Mouse (Mus musculus) left cerebral cortex, adult 18-20 months (tissue): ENCODE measurements around the gene Spice1. TPM values are rescaled to one million over a fixed set of nuclear protein-coding genes. Genes with fewer than 3 reads are reported as not detected.
A peak's percentile ranks its signal among the peaks of the same experiment; 100 is the strongest.

Experiments
- DNase-seq, 2 experiments: peaks; one replicate each; pipeline ENCODE4 v3.0.0; 2021 to 2022; ENCODE audit warnings: low spot score in 2 of 2, mixed read lengths in 1 of 2
- total RNA-seq, 2 experiments: library from RNA; stranded (reverse); gene quantifications; 2 replicates each; pipeline ENCODE4 v1.2.3; 2021

Gene Spice1
- total RNA-seq, 2 experiments from 2014 or later = 18.6 to 22.0 TPM

DNA sequence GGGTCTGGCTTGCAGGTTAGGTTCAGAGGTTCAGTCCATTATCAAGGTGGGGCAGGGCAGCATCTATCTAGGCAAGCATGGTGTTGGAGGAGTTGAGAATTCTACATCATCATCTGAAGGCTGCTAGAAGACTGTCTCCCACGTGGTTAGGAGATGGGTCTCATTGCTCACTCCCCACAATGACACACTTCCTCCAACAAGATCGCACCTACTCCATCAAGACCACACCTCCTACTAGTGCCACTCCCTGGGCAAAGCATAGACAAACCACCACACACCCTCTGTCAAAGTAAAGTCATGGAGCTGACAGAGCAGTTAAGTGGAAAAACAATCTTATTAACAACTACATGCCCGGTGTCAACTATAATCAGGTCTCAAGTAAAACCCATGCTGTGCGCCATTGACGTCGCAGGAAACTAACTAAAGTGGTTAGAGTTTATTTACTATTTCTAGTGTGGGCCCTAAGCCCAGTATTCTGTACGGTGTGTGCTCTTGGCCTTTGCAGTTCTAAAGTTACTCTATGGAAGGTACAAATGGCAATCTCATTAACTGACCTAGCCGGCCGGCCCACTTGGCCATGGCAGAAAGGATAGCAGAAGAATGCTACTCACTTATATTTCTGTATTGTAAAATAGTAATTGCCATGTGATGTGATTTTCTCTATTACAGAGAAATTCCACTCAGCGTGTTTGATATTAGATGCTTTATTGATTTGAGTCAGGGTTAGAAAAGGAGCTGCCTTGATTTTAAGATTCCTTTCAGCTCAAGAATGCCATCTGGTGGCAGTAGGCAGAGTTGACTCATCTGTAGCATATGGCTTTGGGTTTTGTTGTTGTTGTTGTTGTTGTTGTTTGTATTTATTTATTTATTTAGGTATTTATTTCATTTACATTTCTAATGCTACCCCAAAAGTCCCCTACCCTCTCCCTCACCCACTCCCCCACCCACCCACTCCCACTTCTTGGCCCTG, 15.3 kb downstream of the Spice1 start:
- DNase-seq = peak; percentile 17 to 18

DNA sequence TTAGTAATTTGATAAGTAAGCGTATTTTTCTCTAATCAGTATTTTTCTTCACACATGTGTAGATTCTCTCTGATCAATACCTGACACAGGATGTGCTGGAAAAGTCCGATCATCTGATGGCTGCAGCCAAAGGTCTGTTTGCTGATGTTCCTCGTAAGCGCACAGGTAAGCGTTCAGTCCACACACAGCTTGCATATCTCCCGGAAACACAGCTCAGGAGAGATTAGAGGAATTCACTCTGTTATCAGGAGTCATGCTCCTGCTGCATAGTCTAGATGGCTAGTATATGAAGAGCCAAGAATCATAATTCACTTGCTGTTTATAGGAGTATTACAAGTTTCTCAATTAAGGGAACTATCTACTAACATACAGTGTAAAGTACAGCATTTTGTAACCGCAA, 18.6 kb downstream of the Spice1 start:
- no peak for DNase-seq

DNA sequence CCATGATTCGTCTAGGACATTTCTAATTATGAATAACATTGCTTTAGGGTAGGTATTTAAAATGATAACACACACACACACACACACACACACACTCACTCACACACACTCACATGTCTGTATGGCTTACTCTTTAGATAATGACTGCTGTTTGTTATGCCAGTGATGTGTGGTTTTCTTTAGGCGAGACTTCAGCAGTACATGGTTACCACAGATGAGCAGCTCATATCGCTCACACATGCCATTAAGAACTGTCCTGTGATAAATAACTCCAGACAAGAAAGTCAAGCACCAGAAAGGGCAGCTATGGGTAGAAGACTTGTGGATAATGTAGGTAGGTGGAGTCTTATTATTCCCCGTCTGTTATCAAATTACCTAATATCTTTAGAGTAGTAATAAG, 28.5 kb downstream of the Spice1 start:
- DNase-seq = no peak

- no peak for DNase-seq
Measured at GRCm38 (mm10) chr16:44380006-44380405, 33.1 kb downstream of the Spice1 start.

- DNase-seq = no peak
Measured at GRCm38 (mm10) chr16:44381578-44381977, 34.7 kb downstream of the Spice1 start.

GRCm38 (mm10) chr16:44383549-44383948, 36.6 kb downstream of the Spice1 start:
- no peak for DNase-seq

- no peak for DNase-seq
Measured at GRCm38 (mm10) chr16:44384251-44384650, 37.3 kb downstream of the Spice1 start.

GRCm38 (mm10) chr16:44391877-44392548, 45.1 kb downstream of the Spice1 start:
- peak; percentile 68 to 70 for DNase-seq

- peak; percentile 83 to 88 for DNase-seq
Measured at GRCm38 (mm10) chr16:44394577-44395243, 47.8 kb downstream of the Spice1 start, which contains the start of gene Cfap44. Cfap44 (plus strand) TSS chr16:44394796.

DNA sequence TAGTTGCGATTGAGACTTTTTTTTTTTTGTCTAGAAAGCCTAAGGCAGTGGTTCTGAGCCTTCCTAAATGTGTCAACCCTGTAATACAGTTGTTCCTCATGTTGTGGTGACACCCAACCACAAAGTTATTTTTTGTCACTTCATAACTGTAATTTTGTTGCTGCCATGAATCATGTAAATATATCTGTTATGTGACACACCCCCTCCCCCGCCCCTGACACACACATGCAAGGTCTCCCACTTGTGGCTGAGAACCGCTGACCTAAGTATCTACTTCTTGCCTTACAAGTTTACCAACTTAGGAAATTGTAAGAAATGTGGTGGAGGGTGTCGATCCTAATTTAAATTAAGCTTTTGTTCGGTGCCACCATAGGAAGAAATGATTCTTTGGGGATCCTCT, 58.0 kb downstream of the Spice1 start:
- no peak for DNase-seq

DNA sequence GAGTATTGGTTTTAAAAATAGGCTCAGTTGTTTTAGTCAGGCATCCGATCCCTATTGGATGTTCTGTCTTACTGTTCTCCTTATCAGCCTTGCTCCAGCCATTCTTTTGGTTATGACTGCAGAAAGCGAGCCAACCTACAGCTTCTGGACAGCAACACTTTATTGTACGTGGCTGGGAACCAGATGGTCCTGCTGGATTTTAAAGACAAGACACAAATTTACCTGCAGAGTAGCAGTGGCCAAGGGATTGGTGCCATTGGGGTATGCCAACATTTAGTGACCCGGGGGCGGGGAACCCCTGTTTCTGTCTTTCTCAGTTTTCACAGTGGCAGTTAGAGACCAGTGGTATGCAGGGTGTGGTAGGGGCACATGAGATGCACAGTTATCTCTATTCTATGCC, 60.3 kb downstream of the Spice1 start:
- no peak for DNase-seq

- DNase-seq = no peak
Measured at GRCm38 (mm10) chr16:44408290-44408689, 61.4 kb downstream of the Spice1 start.

- no peak for DNase-seq
Measured at GRCm38 (mm10) chr16:44410176-44410575, 63.3 kb downstream of the Spice1 start.

DNA sequence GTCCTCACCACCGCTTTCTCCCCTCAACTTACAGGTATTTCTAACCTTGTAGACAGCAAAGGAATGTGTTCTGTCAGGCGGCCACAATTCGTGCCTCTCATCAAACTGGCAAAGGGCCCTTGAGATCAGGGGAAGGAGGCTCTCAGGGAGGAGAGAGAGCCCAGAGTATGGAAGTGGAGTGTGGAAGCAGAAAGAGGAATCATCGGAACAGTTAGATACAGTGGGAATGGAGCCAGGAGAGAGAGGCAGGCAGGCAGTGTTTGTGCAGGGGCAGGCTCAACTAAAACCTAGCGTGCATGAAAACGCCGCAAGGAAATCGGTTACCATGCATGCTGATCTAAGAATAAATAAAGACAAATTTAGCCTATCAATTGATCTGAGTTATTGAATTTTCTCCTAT, 70.7 kb downstream of the Spice1 start:
- DNase-seq = peak in 1 of 2 experiments; percentile 5

DNA sequence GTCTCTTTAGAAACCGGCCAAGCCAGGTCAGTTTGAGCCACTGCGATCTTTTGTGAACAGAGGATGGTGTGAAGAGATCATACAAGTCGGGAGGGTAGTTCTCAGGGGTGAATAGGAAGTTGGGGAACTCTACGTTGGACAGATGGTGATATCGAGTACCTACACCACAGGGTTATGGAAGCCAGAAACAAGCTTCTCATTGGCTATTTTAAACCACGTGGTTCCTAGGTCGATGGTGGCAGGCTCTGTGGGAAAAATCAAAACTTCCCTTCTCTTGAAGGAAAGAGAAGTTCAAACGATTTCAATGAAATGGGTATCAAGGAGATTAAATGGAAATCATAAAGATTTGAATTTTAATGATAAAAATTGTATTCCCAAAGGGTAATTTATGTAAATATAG, 74.8 kb downstream of the Spice1 start:
- DNase-seq = no peak

GRCm38 (mm10) chr16:44423499-44423898, 76.6 kb downstream of the Spice1 start:
- DNase-seq = peak; percentile 66 to 73

DNA sequence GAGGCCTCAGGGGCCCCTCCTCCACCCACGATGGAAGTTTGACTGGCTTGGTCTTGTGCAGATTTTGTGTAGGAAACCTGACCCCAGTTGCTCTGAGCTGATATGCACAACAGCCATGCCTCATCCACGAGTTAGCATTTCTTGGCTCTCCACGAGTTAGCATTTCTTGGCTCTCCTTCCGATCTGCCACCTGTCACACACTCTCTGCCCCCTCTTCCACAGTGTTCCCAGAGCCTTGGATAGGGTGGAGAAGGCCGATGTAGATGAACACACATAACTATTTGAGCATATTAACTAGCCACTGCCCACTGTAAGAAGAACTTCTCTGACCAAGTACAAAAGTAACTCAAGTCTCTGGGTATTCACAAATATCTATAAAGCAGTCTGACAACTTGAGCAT, 81.5 kb downstream of the Spice1 start:
- no peak for DNase-seq

DNA sequence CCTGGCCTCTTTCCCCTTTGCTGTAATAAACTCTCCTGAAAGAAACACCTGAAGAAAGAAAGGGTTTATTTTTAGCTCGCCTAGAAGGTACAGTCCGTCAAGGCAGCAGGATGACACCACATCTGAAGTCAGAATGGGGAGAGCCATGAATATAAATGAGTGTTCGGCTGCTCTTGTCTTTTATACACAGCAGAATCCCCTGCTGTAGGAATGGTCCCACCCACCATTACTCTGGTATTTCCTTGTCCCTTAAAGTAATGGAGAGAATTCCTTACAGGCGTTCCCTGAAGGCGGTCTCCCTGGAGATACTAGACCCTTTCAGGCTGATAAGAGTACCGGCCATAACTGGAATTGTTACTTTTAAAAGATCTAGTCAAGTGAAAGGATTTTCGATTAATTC, 83.1 kb downstream of the Spice1 start:
- no peak for DNase-seq

- DNase-seq = no peak
Measured at GRCm38 (mm10) chr16:44434931-44435330, 88.0 kb downstream of the Spice1 start.

DNA sequence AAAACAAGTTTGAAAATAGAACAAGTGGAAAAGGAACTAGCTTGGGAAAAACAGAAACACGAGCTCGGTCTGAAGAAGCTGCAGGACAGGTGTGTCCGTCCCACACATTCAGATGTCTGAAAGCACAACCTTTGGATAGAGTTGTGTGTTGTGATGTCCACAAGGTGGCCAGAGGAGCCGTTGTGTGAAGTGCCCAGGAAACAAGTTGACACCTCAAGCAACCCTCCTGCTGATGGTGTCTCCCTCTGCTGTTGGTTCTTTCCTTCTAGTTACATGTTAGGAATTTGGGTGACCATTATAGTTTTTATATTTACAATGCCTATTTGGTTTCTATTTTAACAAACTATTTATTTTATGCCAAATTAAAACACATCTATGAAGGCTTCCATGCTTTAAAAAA, 88.6 kb downstream of the Spice1 start:
- DNase-seq = no peak
